Mouse (Mus musculus): Measurements from ENCODE around the gene Rpl31. TPM values are rescaled to one million over a fixed set of nuclear protein-coding genes. Genes with fewer than 3 reads are reported as not detected.
A peak's percentile ranks its signal among the peaks of the same experiment; 100 is the strongest.

Gene Rpl31
- total RNA-seq, 2 experiments from 2014 or later, result 810 to 867 TPM

GRCm38 (mm10) chr1:39367045-39367444, 597 bp upstream of the Rpl31 start:
- no peak for DNase-seq

DNA sequence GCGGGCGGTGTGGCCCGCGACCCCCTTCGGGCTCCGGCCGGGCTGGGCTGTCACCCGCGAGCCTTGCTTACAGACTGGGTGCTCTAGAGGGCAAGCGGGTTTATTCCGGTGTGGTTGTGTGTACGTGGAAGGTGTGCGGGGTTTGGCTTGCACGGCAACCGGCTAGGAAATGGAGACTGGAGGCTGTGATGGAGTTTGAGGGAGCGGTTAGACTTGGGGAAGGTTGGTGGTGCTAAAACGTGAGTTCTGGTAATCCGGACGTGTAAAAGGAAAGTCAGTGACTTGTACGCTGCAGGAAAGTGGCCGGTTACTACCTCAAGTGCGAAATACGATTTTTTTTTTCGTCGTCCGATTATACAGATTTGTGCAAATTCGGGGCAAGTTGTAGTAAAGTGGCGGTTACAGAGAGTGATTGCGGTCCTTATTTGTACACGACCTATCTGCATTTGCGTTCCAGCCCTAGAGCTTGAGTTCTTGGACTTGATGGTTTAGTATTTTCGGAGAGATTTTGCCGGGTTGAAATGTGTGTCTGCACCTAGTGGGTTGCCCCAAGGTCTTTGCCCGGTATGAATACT, 712 bp downstream of the Rpl31 start:
- peak; percentile 15 for DNase-seq

- no peak for DNase-seq
Observed at GRCm38 (mm10) chr1:39370431-39370830, 2.8 kb downstream of the Rpl31 start.

GRCm38 (mm10) chr1:39372220-39372843, 4.7 kb downstream of the Rpl31 start:
- DNase-seq, result no peak

DNA sequence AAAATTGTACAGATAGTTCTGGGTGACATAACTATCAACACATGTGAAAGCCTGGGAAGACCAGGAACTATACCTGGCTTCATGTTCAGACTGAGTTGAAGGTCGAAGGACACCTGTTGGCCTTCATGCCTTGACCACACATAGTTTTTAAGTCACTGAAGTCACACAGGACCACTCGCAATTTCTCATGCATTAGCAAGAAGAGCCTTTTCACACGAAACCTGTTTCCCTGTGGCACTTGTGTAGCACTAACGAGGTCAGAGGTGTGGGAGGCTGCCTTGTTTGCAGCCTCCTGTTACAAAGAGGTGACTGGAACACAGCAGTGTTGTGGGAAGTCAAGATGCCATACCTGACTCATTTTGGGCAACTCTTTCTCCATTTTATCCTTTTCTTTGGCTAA, 5.7 kb downstream of the Rpl31 start:
- DNase-seq, result no peak

DNA sequence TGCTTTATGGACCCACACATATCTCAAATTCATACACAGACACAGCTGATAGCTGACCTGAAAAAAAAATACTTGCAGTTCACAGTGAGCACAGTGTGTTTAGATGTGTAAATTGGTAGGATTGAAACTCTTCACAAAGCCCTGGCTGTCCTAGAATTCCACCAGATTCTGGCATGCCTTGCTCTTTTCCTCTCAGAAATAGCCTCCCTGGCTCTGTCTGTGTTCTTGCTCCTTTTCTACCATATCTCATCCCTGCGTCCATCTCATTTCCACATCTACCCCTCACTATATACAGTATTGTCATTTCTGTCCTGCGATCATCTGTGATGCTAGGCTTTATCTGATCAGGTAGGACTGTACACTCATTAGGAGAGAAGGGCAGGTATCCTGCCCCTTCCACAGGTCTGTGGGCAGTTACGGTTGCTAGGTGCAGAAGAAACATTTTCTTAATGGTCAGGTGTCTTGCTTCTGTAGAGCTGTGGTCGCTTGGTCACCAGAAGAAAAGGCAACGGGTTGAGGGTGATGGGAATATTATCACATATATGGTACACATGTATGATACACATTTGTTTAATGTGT, 6.7 kb downstream of the Rpl31 start:
- DNase-seq, result no peak

DNA sequence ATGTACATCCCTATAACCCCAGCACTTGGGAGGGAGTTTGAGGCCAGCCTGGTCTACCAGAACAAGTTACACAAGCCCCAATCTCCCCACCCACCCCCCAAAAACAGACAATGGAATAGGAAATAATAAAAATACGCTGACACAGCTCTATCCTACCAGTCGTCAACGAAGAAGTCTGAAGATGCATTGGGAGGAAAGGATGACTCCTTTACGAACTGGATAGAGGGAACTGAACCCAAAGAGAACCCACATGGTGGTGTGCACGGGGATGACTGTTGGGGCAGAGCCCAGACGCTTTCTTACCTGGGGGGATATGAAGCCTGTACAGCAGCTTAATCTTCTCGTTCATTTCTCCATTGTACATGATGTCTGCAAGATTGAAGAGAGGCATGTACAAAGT, 8.5 kb downstream of the Rpl31 start:
- no peak for DNase-seq

GRCm38 (mm10) chr1:39376726-39377240, 9.1 kb downstream of the Rpl31 start:
- no peak for DNase-seq

DNA sequence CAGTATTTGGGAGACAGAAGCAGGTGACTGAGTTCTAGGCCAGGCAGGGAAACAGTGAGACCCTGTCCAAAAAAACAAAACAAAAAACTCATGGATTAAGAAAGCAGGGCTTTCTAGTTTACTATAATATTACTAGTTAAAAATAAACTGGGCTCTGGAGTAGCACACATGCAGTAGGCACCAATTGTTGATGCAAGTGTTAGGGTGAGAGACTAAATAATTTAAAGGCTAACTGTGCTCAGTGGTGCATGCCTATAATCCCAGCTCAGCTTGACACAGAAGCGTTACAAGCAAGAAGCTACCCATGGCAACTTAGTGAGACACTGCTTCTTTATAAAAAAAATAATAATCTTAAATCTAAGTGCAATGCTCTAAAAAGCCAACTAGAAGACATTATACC, 10.9 kb downstream of the Rpl31 start:
- no peak for DNase-seq

GRCm38 (mm10) chr1:39379021-39379420, 11.4 kb downstream of the Rpl31 start:
- no peak for DNase-seq

DNA sequence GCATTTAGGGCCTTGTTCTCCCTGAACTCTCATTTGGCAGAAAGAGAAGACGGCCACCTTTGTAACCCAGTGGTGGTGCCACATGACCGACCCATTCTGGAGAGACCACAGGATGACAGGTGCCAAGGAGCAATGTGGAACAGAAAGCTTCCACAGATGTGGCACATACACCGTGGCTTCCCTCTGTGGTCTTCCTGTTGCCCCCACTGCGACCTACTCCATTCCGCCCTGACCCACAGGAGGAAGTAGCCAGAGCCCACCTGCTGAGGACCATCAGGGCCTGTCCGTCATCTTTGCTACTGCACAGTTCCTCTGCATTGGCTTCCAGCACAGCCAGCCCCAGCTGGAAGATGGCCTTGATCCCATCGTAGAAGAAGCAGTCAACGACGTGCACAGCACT, 13.4 kb downstream of the Rpl31 start:
- DNase-seq, result no peak

- no peak for DNase-seq
Observed at GRCm38 (mm10) chr1:39384914-39385313, 17.3 kb downstream of the Rpl31 start.

DNA sequence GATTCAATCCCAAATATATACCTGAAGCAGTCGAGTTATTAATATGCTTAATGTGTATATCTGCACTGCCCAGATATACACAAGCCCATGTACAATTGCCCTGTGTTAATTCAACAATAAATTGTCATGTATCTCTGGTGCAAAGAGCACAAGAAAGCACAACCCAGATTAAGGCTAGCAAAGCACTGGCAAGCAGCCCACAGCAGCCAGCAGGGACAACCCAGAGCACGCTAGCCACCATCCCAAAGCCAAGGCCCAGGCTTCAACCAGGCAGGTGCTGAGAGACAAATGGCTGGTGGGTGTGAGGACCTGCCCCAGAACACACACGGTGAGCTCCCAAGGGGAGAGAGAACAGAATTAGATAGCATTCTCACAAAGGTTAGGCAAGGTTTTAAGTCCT, 18.8 kb downstream of the Rpl31 start:
- DNase-seq, result no peak

DNA sequence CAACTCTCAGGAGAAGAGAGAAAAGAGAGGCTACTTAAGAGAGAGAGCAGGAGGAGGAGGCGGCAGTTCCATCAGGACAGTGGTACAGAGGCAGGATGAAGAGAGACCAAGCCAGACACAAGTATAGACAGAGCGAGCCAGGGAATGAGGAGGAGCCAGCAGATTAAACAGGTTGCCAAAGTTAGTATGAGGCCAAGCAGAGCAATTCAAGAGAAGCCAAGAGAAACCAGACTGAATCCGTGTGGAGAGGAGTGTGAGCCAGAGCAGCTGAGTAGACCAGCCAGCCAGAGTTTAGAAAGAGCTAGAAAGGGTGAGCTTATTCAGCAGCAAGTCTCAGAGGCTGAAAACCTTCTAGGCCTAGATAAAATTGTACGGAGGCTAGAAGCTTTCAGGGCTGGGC, 19.9 kb downstream of the Rpl31 start:
- DNase-seq, result no peak

DNA sequence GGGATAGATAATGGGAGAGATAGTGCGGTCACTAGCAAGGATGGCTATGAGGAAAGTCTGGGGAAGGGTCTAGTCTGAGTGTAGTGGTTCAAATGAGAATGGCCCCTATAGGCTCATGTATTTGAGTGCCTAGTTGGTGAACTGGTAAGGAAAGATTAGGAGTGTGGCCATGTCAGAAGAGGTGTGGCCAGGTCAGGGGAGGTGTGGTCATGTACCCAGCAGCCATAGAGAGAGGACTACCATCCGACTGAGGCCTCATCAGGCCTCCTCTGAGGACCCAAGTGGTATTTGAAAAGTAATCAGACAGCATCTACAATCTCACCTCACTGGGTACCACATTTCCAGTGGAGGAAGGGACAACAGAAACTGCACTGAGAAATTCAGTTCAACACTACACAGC, 20.5 kb downstream of the Rpl31 start:
- no peak for DNase-seq

DNA sequence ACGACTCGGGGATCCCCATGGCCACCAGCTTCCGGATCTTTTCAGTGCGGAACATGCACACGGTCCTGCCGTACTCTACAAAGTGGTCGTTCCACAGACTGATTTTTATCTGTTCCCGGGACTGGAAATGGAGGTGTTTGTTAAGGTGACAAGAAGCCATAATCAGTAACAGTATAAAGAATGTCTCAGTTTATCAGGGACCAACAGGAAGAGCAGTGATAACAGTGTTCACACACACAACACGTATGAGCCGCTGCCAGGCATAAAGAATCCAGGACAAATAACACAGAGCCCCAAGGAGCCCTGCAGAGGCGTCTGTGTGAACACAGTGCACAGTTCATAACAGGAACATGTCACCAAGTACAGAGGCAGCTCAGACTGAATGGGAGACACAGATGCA, 21.7 kb downstream of the Rpl31 start:
- no peak for DNase-seq

- DNase-seq, result no peak
Observed at GRCm38 (mm10) chr1:39391652-39392051, 24.0 kb downstream of the Rpl31 start.

GRCm38 (mm10) chr1:39392189-39392588, 24.5 kb downstream of the Rpl31 start:
- DNase-seq, result peak; percentile 85

DNA sequence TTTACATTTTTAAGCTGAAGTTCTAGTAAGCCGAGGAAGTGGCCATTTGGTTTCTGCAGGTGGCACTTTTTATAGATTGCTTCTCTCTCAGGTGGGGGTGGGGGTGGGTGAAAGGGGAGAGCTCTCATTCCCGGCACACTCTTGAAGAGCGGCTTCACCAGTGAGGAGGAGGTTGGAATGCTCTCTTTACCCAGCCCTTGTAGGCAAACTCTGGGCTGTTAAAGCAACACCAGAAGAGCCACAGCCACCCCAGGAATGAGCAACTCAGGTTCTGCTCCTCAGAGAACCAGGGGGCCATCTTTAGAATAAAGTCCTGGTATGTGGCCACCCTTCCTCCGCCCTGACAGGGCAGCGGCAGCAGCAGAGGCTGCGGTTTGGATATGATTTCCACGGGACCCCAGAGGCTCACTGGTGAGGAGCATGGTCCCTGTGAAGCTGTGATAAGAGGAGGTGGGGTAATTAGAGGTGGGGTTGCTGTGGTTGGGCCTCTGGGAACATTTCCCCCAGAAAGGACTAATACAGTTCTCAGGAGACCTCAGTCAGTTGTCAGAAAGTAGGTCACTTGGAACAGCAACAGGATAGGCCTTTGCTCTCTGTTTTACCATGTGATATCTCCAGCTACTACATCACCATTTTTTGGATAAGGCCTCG, 25.7 kb downstream of the Rpl31 start:
- DNase-seq, result no peak

- peak; percentile 59 for DNase-seq
Observed at GRCm38 (mm10) chr1:39394096-39394495, 26.5 kb downstream of the Rpl31 start.

GRCm38 (mm10) chr1:39394650-39395049, 27.0 kb downstream of the Rpl31 start:
- DNase-seq, result no peak

GRCm38 (mm10) chr1:39396347-39396746, 28.7 kb downstream of the Rpl31 start:
- no peak for DNase-seq

- no peak for DNase-seq
Observed at GRCm38 (mm10) chr1:39398284-39398683, 30.6 kb downstream of the Rpl31 start.

DNA sequence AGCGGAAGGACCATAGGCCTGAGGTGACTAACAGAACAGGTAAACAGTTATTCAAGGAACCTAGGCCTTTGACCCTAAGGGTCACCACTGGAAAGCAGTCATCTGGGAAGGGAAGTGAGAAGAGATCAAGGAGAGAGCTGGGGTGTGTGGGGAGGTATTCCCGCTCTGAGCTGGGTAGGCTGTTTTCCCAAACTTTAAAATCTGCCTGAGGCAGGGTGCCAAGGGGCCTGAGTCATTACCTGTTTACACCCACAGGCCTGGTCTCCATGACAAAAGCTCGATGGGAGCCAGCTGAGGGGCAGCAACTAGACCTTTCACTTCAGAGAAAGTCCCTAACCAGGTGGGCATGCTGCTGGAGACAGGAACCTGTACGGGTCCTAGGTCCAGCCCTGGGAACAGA, 31.6 kb downstream of the Rpl31 start:
- DNase-seq, result peak; percentile 59
